Mouse (Mus musculus): ENCODE measurements around the gene Nt5c3.

The Nt5c3 gene

GRCm38 (mm10) chr6:56908912-56909311 is 14.8 kb downstream of the Nt5c3 start:
- DNase-seq (ENCODE audit: low read depth, low spot score) = peak; percentile 78
- H3K36me3 ChIP-seq (ENCODE audit: control insufficient read depth, insufficient read depth, low read length, poor library complexity, severe bottlenecking) = no peaks in the 10 kb centered on the region
- no peaks in the 10 kb centered on the region for H3K27me3 ChIP-seq (ENCODE audit: control insufficient read depth, insufficient read depth, low read length, poor library complexity, severe bottlenecking)

- H3K36me3 ChIP-seq (ENCODE audit: control insufficient read depth, insufficient read depth, low read length, poor library complexity, severe bottlenecking) = no peaks in the 10 kb centered on the region
- DNase-seq (ENCODE audit: low read depth, low spot score) = no peak
Observed at GRCm38 (mm10) chr6:56908397-56908796, 15.3 kb downstream of the Nt5c3 start.

GRCm38 (mm10) chr6:56907973-56908372 is 15.8 kb downstream of the Nt5c3 start:
- no peak for DNase-seq (ENCODE audit: low read depth, low spot score)
- no peaks in the 10 kb centered on the region for H3K36me3 ChIP-seq (ENCODE audit: control insufficient read depth, insufficient read depth, low read length, poor library complexity, severe bottlenecking)

More at GRCm38 (mm10) chr6:56908397-56908796, 15.3 kb downstream of the Nt5c3 start:
- H3K27me3 ChIP-seq (ENCODE audit: control insufficient read depth, insufficient read depth, low read length, poor library complexity, severe bottlenecking) = no peaks in the 10 kb centered on the region

GRCm38 (mm10) chr6:56906121-56906846 is 17.4 kb downstream of the Nt5c3 start:
- no peaks in the 10 kb centered on the region for H3K36me3 ChIP-seq (ENCODE audit: control insufficient read depth, insufficient read depth, low read length, poor library complexity, severe bottlenecking)
- no peak for DNase-seq (ENCODE audit: low read depth, low spot score)

More at GRCm38 (mm10) chr6:56907973-56908372, 15.8 kb downstream of the Nt5c3 start:
- no peaks in the 10 kb centered on the region for H3K27me3 ChIP-seq (ENCODE audit: control insufficient read depth, insufficient read depth, low read length, poor library complexity, severe bottlenecking)

GRCm38 (mm10) chr6:56905486-56905885 is 18.2 kb downstream of the Nt5c3 start:
- no peaks in the 10 kb centered on the region for H3K27me3 ChIP-seq (ENCODE audit: control insufficient read depth, insufficient read depth, low read length, poor library complexity, severe bottlenecking)
- DNase-seq (ENCODE audit: low read depth, low spot score) = no peak
- H3K36me3 ChIP-seq (ENCODE audit: control insufficient read depth, insufficient read depth, low read length, poor library complexity, severe bottlenecking) = no peaks in the 10 kb centered on the region

More at GRCm38 (mm10) chr6:56906121-56906846, 17.4 kb downstream of the Nt5c3 start:
- no peaks in the 10 kb centered on the region for H3K27me3 ChIP-seq (ENCODE audit: control insufficient read depth, insufficient read depth, low read length, poor library complexity, severe bottlenecking)

- no peaks in the 10 kb centered on the region for H3K27me3 ChIP-seq (ENCODE audit: control insufficient read depth, insufficient read depth, low read length, poor library complexity, severe bottlenecking)
- H3K36me3 ChIP-seq (ENCODE audit: control insufficient read depth, insufficient read depth, low read length, poor library complexity, severe bottlenecking) = no peaks in the 10 kb centered on the region
- DNase-seq (ENCODE audit: low read depth, low spot score) = no peak
Observed at GRCm38 (mm10) chr6:56904982-56905381, 18.8 kb downstream of the Nt5c3 start.

DNA sequence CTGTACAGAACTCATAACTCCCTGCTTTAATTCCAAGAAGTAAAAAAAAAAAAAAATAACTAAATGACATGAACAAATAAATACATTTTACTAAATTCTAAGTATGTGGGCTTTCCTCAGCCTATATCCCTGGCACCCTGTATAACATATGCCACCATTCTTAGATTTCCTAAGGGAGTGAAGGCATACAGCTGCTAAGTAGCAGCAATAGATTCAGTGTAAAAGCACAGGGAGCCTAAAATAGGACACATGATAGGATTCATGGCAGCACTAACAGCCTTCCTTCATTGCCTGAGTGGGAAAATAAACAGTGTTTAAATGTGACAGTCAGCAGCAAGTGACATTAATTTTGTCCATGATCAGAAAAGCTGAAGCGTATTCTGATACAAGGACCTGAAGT is 19.4 kb downstream of the Nt5c3 start:
- Histone ChIP-seq H3K36me3 (ENCODE audit: control insufficient read depth, insufficient read depth, low read length, poor library complexity, severe bottlenecking) (no peaks in the 10 kb centered on the region), H3K27me3 (ENCODE audit: control insufficient read depth, insufficient read depth, low read length, poor library complexity, severe bottlenecking) (no peaks in the 10 kb centered on the region)

GRCm38 (mm10) chr6:56903831-56904230 is 19.9 kb downstream of the Nt5c3 start:
- DNase-seq (ENCODE audit: low read depth, low spot score) = no peak
- Histone ChIP-seq H3K36me3 (ENCODE audit: control insufficient read depth, insufficient read depth, low read length, poor library complexity, severe bottlenecking) (no peaks in the 10 kb centered on the region), H3K27me3 (ENCODE audit: control insufficient read depth, insufficient read depth, low read length, poor library complexity, severe bottlenecking) (no peaks in the 10 kb centered on the region)

More for the DNA sequence above, 19.4 kb downstream of the Nt5c3 start:
- DNase-seq (ENCODE audit: low read depth, low spot score) = no peak

DNA sequence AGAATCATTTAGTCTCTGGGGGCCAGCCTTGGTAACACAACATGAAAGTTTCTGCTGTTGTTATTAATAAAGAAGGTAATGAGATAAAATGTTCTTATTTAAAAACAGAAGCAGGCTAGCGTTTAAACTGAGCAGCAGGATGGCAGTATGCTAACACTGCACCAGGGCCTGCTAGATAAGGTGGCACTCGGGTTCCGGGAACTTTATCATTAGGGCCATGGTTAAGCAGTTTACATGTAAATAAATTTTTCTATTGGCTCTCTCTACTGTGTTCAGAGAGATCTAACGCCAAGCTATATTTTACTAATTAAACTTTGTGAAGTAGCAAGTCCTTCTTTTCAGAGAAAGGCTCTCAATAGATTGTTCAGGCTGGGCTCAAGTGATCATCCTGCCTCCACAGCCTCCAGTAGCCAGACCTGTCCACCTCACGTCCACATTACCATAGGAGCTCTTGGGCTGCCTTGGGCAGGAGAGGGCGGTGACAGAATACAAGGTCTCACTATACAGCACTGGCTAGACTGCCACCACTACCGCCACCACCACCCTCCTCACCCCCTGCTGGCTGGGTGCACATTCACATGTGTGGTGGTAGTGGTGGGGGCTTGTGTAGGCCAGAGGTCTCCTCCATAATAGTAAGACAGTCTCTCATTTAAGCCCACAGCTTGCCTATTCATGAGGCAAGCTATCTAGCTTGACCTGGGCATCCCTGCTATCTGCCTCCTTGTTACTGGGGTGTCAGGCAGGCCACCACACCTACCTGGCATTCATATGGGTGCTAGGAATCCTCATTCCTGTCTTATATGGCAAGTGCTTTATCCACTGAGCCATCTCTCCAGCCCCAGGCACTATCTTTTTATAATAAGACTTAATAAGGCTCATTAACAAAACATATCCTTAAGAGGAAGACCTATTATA is 20.9 kb downstream of the Nt5c3 start:
- peak; percentile 9 for DNase-seq (ENCODE audit: low read depth, low spot score)
- H3K27me3 ChIP-seq (ENCODE audit: control insufficient read depth, insufficient read depth, low read length, poor library complexity, severe bottlenecking) = no peaks in the 10 kb centered on the region
- H3K36me3 ChIP-seq (ENCODE audit: control insufficient read depth, insufficient read depth, low read length, poor library complexity, severe bottlenecking) = no peaks in the 10 kb centered on the region

DNA sequence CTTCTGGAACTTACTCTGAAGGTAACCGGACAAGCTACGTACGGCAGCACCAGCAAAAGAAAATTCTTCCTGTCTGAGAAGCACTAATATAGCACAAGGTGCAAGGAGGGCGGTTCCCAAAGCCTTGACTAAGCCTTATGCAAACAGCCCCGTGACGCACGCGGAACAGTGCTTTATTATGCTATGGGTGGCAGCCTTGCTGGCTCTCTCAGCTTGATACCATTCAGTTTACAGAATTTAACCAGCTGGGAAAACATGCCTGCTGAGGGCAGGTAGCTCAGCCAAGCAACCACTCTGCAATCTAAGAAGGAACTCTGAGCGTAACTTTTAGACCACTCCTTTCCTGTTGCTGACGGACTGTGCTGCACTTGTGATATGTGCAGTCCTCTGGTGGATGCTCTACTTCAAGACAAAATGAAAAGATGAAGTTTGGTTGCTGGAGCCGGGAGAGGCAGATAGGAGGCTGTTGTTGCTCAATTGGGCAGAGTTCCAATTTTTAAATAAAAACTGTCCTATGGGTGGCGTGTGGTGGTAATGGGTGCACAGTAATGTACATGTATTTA is 21.8 kb downstream of the Nt5c3 start:
- DNase-seq (ENCODE audit: low read depth, low spot score) = peak; percentile 89
- Histone ChIP-seq H3K27me3 (ENCODE audit: control insufficient read depth, insufficient read depth, low read length, poor library complexity, severe bottlenecking) (no peaks in the 10 kb centered on the region), H3K36me3 (ENCODE audit: control insufficient read depth, insufficient read depth, low read length, poor library complexity, severe bottlenecking) (no peaks in the 10 kb centered on the region; the same call in 1 of the 2 replicates)

GRCm38 (mm10) chr6:56901336-56901735 is 22.4 kb downstream of the Nt5c3 start:
- peak; percentile 13 for DNase-seq (ENCODE audit: low read depth, low spot score)
- H3K27me3 ChIP-seq (ENCODE audit: control insufficient read depth, insufficient read depth, low read length, poor library complexity, severe bottlenecking) = no peaks in the 10 kb centered on the region
- peaks cover 2% of the 10 kb centered on the region; the same call in 1 of the 2 replicates for H3K36me3 ChIP-seq (ENCODE audit: control insufficient read depth, insufficient read depth, low read length, poor library complexity, severe bottlenecking)

- DNase-seq (ENCODE audit: low read depth, low spot score) = no peak
- Histone ChIP-seq H3K27me3 (ENCODE audit: control insufficient read depth, insufficient read depth, low read length, poor library complexity, severe bottlenecking) (no peaks in the 10 kb centered on the region), H3K36me3 (ENCODE audit: control insufficient read depth, insufficient read depth, low read length, poor library complexity, severe bottlenecking) (peaks cover 2% of the 10 kb centered on the region; the same call in 1 of the 2 replicates)
Observed at GRCm38 (mm10) chr6:56899601-56900000, 24.1 kb downstream of the Nt5c3 start.

DNA sequence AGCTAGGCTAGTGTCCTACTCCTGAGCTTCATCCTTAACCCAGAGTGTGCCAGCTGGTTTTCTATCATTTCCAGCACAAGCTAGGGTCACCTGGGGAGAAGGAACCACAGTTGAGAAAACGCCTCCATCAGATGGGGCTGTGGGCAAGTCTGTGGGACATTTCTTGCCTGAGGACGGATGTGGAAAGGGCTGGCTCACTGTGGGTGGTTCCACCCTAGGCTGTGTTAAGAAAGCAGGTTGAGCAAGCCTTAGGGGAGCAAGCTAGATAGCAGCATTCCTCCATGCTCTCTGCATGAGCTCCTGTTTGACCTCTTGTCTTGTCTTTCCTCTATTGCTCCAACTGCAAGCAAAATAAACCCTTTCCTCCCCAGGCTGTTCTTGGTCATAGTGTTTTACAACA is 33.0 kb downstream of the Nt5c3 start:
- peaks cover 22% of the 10 kb centered on the region for H3K36me3 ChIP-seq (ENCODE audit: control insufficient read depth, insufficient read depth, low read length, poor library complexity, severe bottlenecking)
- DNase-seq (ENCODE audit: low read depth, low spot score) = no peak

GRCm38 (mm10) chr6:56888561-56888960 is 35.2 kb downstream of the Nt5c3 start:
- Histone ChIP-seq H3K27me3 (ENCODE audit: control insufficient read depth, insufficient read depth, low read length, poor library complexity, severe bottlenecking) (no peaks in the 10 kb centered on the region), H3K36me3 (ENCODE audit: control insufficient read depth, insufficient read depth, low read length, poor library complexity, severe bottlenecking) (peaks cover 22% of the 10 kb centered on the region)
- DNase-seq (ENCODE audit: low read depth, low spot score) = no peak

More for the DNA sequence above, 33.0 kb downstream of the Nt5c3 start:
- H3K27me3 ChIP-seq (ENCODE audit: control insufficient read depth, insufficient read depth, low read length, poor library complexity, severe bottlenecking) = no peaks in the 10 kb centered on the region
